Mouse (Mus musculus) CH12.LX (cell line): ENCODE measurements around the gene Fam69b.

ENCODE experiments used
- CTCF ChIP-seq, 2 experiments: IDR thresholded peaks in 1 of 2; conservative IDR thresholded peaks in 1 of 2; 2 replicates each; pipeline ENCODE4 v1.5.1; 2011 to 2012; ENCODE audit warnings: low read depth in 2 of 2, low read length in 2 of 2, improper control_type of control experiment in 1 of 2, inconsistent platforms in 1 of 2, mild to moderate bottlenecking in 1 of 2, moderate library complexity in 1 of 2
- ETS1 ChIP-seq: conservative IDR thresholded peaks from 2 replicates; pipeline ENCODE4 v1.6.1; 2012; ENCODE audit warnings: low read depth, mild to moderate bottlenecking, inconsistent platforms, low read length, improper control_type of control experiment, moderate library complexity
- HCFC1 ChIP-seq: IDR thresholded peaks from 2 replicates; pipeline ENCODE4 v1.6.1; 2012; ENCODE audit warnings: low read depth, mild to moderate bottlenecking, inconsistent platforms, low read length, improper control_type of control experiment
- MAX ChIP-seq: IDR thresholded peaks from 2 replicates; pipeline ENCODE4 v1.6.1; 2011; ENCODE audit warnings: low read length, improper control_type of control experiment
- MAZ ChIP-seq: IDR thresholded peaks from 2 replicates; pipeline ENCODE4 v1.6.1; 2012; ENCODE audit warnings: low read depth, mild to moderate bottlenecking, inconsistent platforms, low read length, improper control_type of control experiment, moderate library complexity
- MEF2A ChIP-seq: IDR thresholded peaks from 2 replicates; pipeline ENCODE4 v1.6.1; 2014; ENCODE audit warnings: low read depth, mild to moderate bottlenecking, inconsistent platforms, low read length, improper control_type of control experiment, borderline replicate concordance
- UBTF ChIP-seq: IDR thresholded peaks from 2 replicates; pipeline ENCODE4 v1.6.1; 2012; ENCODE audit warnings: low read depth, mild to moderate bottlenecking, inconsistent platforms, low read length, improper control_type of control experiment, moderate library complexity

GRCm38 (mm10) chr2:26596898-26597297 lies 31.4 kb upstream of the Fam69b start:
- TF ChIP-seq MEF2A (no peak), MAX (no peak), MAZ (no peak), CTCF (conservative IDR thresholded peaks at IDR 0.05 in 1 of 2, IDR thresholded peaks at IDR 0.05 in 1 of 2; ENCODE audit: low read depth in 2 of 2, low read length in 2 of 2) (no peak), HCFC1 (no peak), ETS1 (no peak), UBTF (no peak)
